Mouse (Mus musculus) myocyte (in vitro differentiated cells): ENCODE results near the gene 4930522H14Rik.

Source experiments
- CEBPB ChIP-seq: IDR thresholded peaks from 2 replicates; pipeline ENCODE4 v1.6.1; 2011; ENCODE audit warnings: mild to moderate bottlenecking, moderate library complexity; ENCODE audit not compliant: poor library complexity, insufficient read depth, severe bottlenecking
- E2F4 ChIP-seq: IDR thresholded peaks from one replicate; pipeline ENCODE4 v1.6.1; 2011; ENCODE audit warnings: mild to moderate bottlenecking, control low read depth, moderate library complexity; ENCODE audit not compliant: insufficient read depth
- MAX ChIP-seq: IDR thresholded peaks from one replicate; pipeline ENCODE4 v1.6.1; 2011; ENCODE audit warnings: low read depth, mild to moderate bottlenecking, control low read depth
- MYOD1 ChIP-seq, 3 experiments: IDR thresholded peaks; one replicate each; pipeline ENCODE4 v1.6.1; 2011; ENCODE audit warnings: control low read depth in 2 of 3, low read depth in 2 of 3, mild to moderate bottlenecking in 2 of 3, moderate library complexity in 1 of 3; ENCODE audit not compliant: insufficient read length in 2 of 3, control insufficient read depth in 1 of 3
- MYOG ChIP-seq, 3 experiments: IDR thresholded peaks; one replicate each; pipeline ENCODE4 v1.6.1; 2011; ENCODE audit warnings: control low read depth in 2 of 3, low read depth in 2 of 3, mild to moderate bottlenecking in 2 of 3; ENCODE audit not compliant: insufficient read length in 2 of 3, control insufficient read depth in 1 of 3, insufficient read depth in 1 of 3
- POLR2A ChIP-seq: IDR thresholded peaks from one replicate; pipeline ENCODE4 v1.6.1; 2011; ENCODE audit warnings: low read depth, mild to moderate bottlenecking, control low read depth, moderate library complexity; ENCODE audit not compliant: insufficient read length
- POLR2AphosphoS2 ChIP-seq: IDR thresholded peaks from one replicate; pipeline ENCODE4 v1.6.1; 2011; ENCODE audit warnings: low read depth, control low read depth; ENCODE audit not compliant: insufficient read length
- REST ChIP-seq: IDR thresholded peaks from one replicate; pipeline ENCODE4 v1.6.1; 2011; ENCODE audit warnings: mild to moderate bottlenecking, control low read depth, moderate library complexity; ENCODE audit not compliant: insufficient read depth, insufficient read length
- SRF ChIP-seq: IDR thresholded peaks from one replicate; pipeline ENCODE4 v1.6.1; 2011; ENCODE audit warnings: low read depth; ENCODE audit not compliant: control insufficient read depth, insufficient read length
- TCF12 ChIP-seq: IDR thresholded peaks from one replicate; pipeline ENCODE4 v1.6.1; 2011; ENCODE audit warnings: mild to moderate bottlenecking, control low read depth; ENCODE audit not compliant: poor library complexity, insufficient read depth, severe bottlenecking
- USF1 ChIP-seq: IDR thresholded peaks from one replicate; pipeline ENCODE4 v1.6.1; 2011; ENCODE audit warnings: low read depth, mild to moderate bottlenecking, control low read depth, moderate library complexity

GRCm38 (mm10) chr4:109550338-109551150 lies 19.4 kb upstream of the 4930522H14Rik start:
- TF ChIP-seq MYOD1 (IDR thresholded peaks at IDR 0.05; ENCODE audit: control insufficient read depth in 1 of 3, insufficient read length in 2 of 3, low read depth in 2 of 3) (no peak), POLR2A (no peak), MAX (no peak), CEBPB (no peak), USF1 (no peak), TCF12 (no peak), E2F4 (no peak), POLR2AphosphoS2 (no peak), MYOG (IDR thresholded peaks at IDR 0.05; ENCODE audit: control insufficient read depth in 1 of 3, insufficient read depth in 1 of 3, insufficient read length in 2 of 3, low read depth in 2 of 3) (no peak), SRF (no peak), REST (no peak)
